Mouse (Mus musculus) limb, embryonic 14.5 days (tissue): Measurements from ENCODE around the gene Ccdc88b. TPM values are rescaled to one million over a fixed set of nuclear protein-coding genes. Genes with fewer than 3 reads are reported as not detected.
"Not testable (repeated sequence)": the region's sequence is repeated elsewhere in the genome, so short reads cannot be mapped to it uniquely, and the experiment has no call there.

Experiments
- ATAC-seq: fragments of 200-750 bp; cut with Nextera tagmentation; 2 replicates; pipeline ENCODE4 v1.8.0; 2017; ENCODE audit warnings: low read depth, moderate number of reproducible peaks, moderate TSS enrichment; ENCODE audit not compliant: low FRiP score
- DNase-seq: peaks from one replicate; pipeline ENCODE4 v3.0.0-alpha.2; 2015; ENCODE audit warnings: low spot score
- H3K27ac ChIP-seq: fragments of 300-500 bp; sonication (generic); replicated peaks from 2 replicates; pipeline ENCODE4 v1.5.1; 2014; ENCODE audit warnings: low read depth, mild to moderate bottlenecking, low read length, moderate library complexity, mixed read lengths
- H3K27me3 ChIP-seq: fragments of 300-500 bp; sonication (generic); 2 replicates; pipeline ENCODE4 v1.6.1; 2014; ENCODE audit warnings: low read length, mixed read lengths; ENCODE audit not compliant: control insufficient read depth, insufficient read depth
- H3K36me3 ChIP-seq: fragments of 300-500 bp; sonication (generic); 2 replicates; pipeline ENCODE4 v1.6.1; 2014; ENCODE audit warnings: mild to moderate bottlenecking, low read length, moderate library complexity, mixed read lengths; ENCODE audit not compliant: control insufficient read depth, insufficient read depth
- H3K4me1 ChIP-seq: fragments of 300-500 bp; sonication (generic); 2 replicates; pipeline ENCODE4 v1.6.1; 2014; ENCODE audit warnings: antibody characterized with exemption, low read length, mixed read lengths; ENCODE audit not compliant: control insufficient read depth, insufficient read depth
- H3K4me2 ChIP-seq: fragments of 300-500 bp; sonication (generic); replicated peaks from 2 replicates; pipeline ENCODE4 v1.6.1; 2014; ENCODE audit warnings: low read depth, mild to moderate bottlenecking, low read length, moderate library complexity; ENCODE audit not compliant: severe bottlenecking
- H3K4me3 ChIP-seq: fragments of 300-500 bp; sonication (generic); replicated peaks from 2 replicates; pipeline ENCODE4 v1.5.1; 2014; ENCODE audit warnings: low read length
- H3K9ac ChIP-seq: fragments of 300-500 bp; sonication (generic); 2 replicates; pipeline ENCODE4 v1.6.1; 2014; ENCODE audit warnings: mild to moderate bottlenecking, low read depth, low read length, moderate library complexity; ENCODE audit not compliant: severe bottlenecking
- H3K9me3 ChIP-seq: fragments of 300-500 bp; sonication (generic); 2 replicates; pipeline ENCODE4 v1.6.1; 2016; ENCODE audit warnings: low read length; ENCODE audit not compliant: control insufficient read depth
- POLR2A ChIP-seq: fragments of 200-500 bp; IDR thresholded peaks from 2 replicates; pipeline ENCODE4 v1.8.0; 2012; ENCODE audit warnings: inconsistent platforms, mild to moderate bottlenecking, moderate library complexity, borderline replicate concordance; ENCODE audit not compliant: insufficient read depth, insufficient read length; ENCODE audit errors: extremely low read depth
- WGBS: fragments of 180-500 bp; shearing (Covaris S2); extraction: QIAGEN DNeasy Blood & Tissue Kit; methylation state at CpG from one replicate; pipeline ENCODE4 v1.1.7; 2014; 5-methylcytosine and 5-hydroxymethylcytosine counted together
- polyA plus RNA-seq, 2 experiments: library from polyadenylated mRNA; depleted of rRNA in 1 of 2; stranded (reverse) in 1 of 2; unstranded in 1 of 2; fragments of >200 nt; fragmentation: Nextera tagmentation in 1 of 2; extraction: Ambion mirVana in 1 of 2; gene quantifications; 2 replicates each; pipeline versions ENCODE4 v1.2.1 to v1.2.3; 2012 to 2014

Gene Ccdc88b
- polyA plus RNA-seq, 2 experiments: 0.69 to 2.2 TPM

GRCm38 (mm10) chr19:6903031-6903430 lies 45.0 kb upstream of the Ccdc88b start:
- no peak overlapping the region for H3K4me3 ChIP-seq
- DNase-seq (no peak), ATAC-seq (no peak)
- peaks cover 7% of the 10 kb centered on the region for H3K4me1 ChIP-seq
- no peak overlapping the region for H3K27ac ChIP-seq
- no peak overlapping the region for H3K4me2 ChIP-seq
- H3K9ac ChIP-seq: no peak overlapping the region
- TF ChIP-seq POLR2A: no peak
- H3K27me3 ChIP-seq: no peaks in the 10 kb centered on the region
- H3K36me3 ChIP-seq: peaks cover 22% of the 10 kb centered on the region; the same call in 1 of the 2 replicates
- WGBS: 82% methylated on average over 1 of the region's 1 CpGs
- no peaks in the 10 kb centered on the region for H3K9me3 ChIP-seq

- WGBS: 81% methylated on average over 4 of the region's 4 CpGs
- no peak for ATAC-seq
These were observed 41.6 kb upstream of the Ccdc88b start for GRCm38 (mm10) chr19:6899641-6900040.

DNA sequence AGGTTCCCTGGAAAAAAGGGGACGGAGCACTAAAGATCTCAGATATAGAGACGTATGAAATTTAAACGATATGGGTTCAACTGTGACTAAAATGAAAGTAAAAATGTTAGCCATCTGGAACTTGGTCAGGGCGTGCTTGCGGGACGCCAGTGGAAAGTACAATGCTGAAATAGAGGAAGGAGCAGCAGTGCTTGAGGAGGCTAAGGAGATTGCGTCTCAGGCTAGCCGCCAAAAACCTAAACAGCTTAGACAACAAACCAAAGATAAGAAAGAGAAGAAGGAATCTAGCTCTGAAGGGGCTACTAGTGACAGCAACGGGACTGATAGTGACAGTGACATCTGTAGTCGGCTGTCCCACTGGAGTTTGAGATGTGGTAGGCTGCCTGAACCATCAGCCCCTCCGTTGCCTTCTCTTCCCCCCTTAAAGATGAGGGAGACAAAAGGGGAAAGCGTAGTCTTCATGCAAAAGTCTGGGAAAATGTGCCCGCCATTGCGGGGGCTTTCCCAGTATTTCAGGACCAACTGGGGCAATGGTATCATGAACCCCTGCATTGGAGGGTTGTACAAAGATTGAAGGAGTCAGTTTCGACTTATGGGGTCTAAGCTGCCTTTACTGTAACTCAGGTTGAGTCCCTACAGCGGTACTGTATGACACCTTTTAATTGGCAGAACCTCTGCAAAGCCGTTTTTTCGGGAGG lies 37.7 kb upstream of the Ccdc88b start:
- not testable (repeated sequence) for H3K4me3 ChIP-seq, H3K27me3 ChIP-seq, H3K4me1 ChIP-seq, DNase-seq, H3K27ac ChIP-seq, H3K9me3 ChIP-seq, H3K4me2 ChIP-seq, H3K36me3 ChIP-seq, ATAC-seq, H3K9ac ChIP-seq
- WGBS: 88% methylated on average over 18 of the region's 18 CpGs

More at GRCm38 (mm10) chr19:6899641-6900040, 41.6 kb upstream of the Ccdc88b start:
- H3K4me3 ChIP-seq: no peak overlapping the region
- no peak for DNase-seq
- no peak for TF ChIP-seq POLR2A
- H3K9me3 ChIP-seq: no peaks in the 10 kb centered on the region
- no peaks in the 10 kb centered on the region for H3K27me3 ChIP-seq
- H3K36me3 ChIP-seq: no peaks in the 10 kb centered on the region
- H3K4me2 ChIP-seq: no peak overlapping the region
- H3K27ac ChIP-seq: no peak overlapping the region
- no peaks in the 10 kb centered on the region for H3K4me1 ChIP-seq
- H3K9ac ChIP-seq: no peak overlapping the region

DNA sequence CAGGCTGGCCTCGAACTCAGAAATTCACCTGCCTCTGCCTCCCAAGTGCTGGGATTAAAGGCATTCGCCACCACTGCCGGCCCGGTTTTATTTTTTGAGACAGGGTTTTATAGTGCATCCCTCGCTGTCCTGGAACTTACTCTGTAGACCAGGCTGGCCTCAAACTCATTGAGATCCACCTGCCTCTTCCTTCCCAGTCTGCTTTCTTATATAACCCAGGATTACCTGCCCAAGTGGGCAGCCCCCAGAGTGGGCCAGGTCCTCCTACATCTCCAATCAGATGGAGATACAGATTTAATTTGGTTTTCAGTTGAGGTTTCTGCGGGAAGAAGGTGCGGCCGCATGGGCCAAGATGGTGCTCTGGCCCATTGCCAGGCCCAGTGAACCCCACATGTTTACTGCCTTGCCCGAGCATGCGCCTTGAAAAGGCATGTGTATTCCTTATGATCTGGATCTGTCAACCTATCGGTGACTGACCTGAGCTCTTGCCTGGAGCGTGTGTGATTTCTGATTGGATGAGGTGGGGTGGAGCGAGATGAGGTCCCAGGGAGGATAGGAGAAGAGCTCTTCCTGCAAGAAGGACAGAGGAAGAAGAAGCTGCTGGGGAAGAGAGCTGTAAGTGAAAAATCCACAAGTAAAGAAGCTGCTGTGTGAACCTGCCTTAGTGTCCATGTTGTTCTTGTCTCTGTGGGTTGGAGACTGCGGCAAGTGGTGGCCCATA lies 35.9 kb upstream of the Ccdc88b start:
- H3K27me3 ChIP-seq: no peaks in the 10 kb centered on the region
- TF ChIP-seq POLR2A: no peak
- H3K27ac ChIP-seq: no peak overlapping the region
- H3K4me3 ChIP-seq: no peak overlapping the region
- H3K9ac ChIP-seq: no peak overlapping the region
- no peak for ATAC-seq
- no peak for DNase-seq
- H3K4me2 ChIP-seq: no peak overlapping the region
- H3K9me3 ChIP-seq: no peaks in the 10 kb centered on the region
- H3K36me3 ChIP-seq: no peaks in the 10 kb centered on the region
- no peaks in the 10 kb centered on the region for H3K4me1 ChIP-seq
- WGBS: 89% methylated on average over 14 of the region's 14 CpGs

GRCm38 (mm10) chr19:6892512-6892911 lies 34.5 kb upstream of the Ccdc88b start:
- H3K27me3 ChIP-seq: no peaks in the 10 kb centered on the region
- H3K9ac ChIP-seq: no peak overlapping the region
- 56% methylated on average over 4 of the region's 4 CpGs for WGBS
- H3K36me3 ChIP-seq: no peaks in the 10 kb centered on the region
- TF ChIP-seq POLR2A: no peak
- no peak overlapping the region for H3K4me2 ChIP-seq
- DNase-seq (no peak), ATAC-seq (no peak)
- no peaks in the 10 kb centered on the region for H3K4me1 ChIP-seq
- no peak overlapping the region for H3K4me3 ChIP-seq
- no peaks in the 10 kb centered on the region for H3K9me3 ChIP-seq
- H3K27ac ChIP-seq: no peak overlapping the region
